Mouse (Mus musculus): ENCODE measurements around the gene Ip6k1.

Gene Ip6k1

GRCm38 (mm10) chr9:108035331-108036156 lies 33.2 kb downstream of the Ip6k1 start:
- Histone ChIP-seq H3K36me3 (ENCODE audit: control insufficient read depth, insufficient read depth, low read length, poor library complexity, severe bottlenecking) (peaks cover 14% of the 10 kb centered on the region), H3K27me3 (ENCODE audit: control insufficient read depth, insufficient read depth, low read length, poor library complexity, severe bottlenecking) (no peaks in the 10 kb centered on the region)
- peak; percentile 67 for DNase-seq (ENCODE audit: low read depth, low spot score)

DNA sequence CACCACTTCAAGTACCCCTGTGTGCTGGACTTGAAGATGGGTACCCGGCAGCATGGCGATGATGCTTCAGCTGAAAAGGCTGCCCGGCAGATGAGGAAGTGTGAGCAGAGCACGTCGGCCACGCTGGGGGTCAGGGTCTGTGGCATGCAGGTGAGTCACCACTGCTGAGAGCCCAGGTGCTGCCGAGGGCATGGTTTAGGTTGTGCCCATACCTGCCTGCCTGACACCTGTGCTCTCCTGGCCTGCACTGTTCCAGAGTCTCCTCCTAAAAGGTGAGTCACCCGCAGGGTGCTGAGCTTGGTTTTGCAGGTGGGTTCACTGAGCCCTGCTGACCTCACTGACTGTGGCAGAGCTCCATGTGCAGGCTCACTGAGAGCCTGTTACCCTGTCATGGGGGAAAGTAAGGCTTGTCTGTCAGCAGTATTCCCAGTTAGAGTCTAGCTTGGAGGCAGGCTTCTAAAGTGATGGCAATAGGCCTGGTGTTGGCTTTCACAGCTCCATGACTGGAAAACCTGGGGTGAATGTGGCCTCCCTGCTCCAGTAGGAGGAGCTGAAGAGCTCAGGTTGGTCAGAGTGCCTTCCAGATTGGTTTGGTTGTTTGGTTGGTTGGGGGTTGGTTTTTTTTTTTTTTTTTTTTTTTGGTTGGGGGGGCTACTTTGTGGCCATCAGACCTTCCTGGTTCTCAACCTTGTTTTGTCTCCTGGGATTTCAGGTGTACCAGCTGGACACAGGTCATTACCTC lies 42.6 kb downstream of the Ip6k1 start:
- H3K36me3 ChIP-seq (ENCODE audit: control insufficient read depth, insufficient read depth, low read length, poor library complexity, severe bottlenecking): peaks cover 7% of the 10 kb centered on the region

DNA sequence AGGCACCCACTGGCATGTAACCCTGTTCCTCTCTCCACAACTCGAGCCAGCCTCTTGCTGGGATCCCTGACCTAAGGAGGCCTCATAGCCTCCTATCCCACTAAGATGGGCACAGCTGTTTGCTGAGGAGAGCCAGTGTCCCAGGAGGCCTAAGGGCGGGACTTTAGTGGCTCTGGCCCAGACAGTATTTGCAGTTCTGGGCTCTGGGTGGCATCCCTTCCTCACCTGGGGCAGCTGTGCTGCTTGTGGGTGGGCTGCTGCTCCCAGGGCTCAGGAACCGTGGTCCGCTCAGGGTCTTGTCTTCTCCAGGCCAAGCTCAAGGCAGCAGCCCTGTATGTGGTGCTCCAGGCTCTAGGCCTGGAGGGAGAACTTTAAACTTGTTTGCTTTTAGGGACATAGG lies 44.3 kb downstream of the Ip6k1 start:
- Histone ChIP-seq H3K27me3 (ENCODE audit: control insufficient read depth, insufficient read depth, low read length, poor library complexity, severe bottlenecking) (no peaks in the 10 kb centered on the region), H3K36me3 (ENCODE audit: control insufficient read depth, insufficient read depth, low read length, poor library complexity, severe bottlenecking) (peaks cover 6% of the 10 kb centered on the region)
- DNase-seq (ENCODE audit: low read depth, low spot score): no peak

More for the DNA sequence above, 42.6 kb downstream of the Ip6k1 start:
- H3K27me3 ChIP-seq (ENCODE audit: control insufficient read depth, insufficient read depth, low read length, poor library complexity, severe bottlenecking): no peaks in the 10 kb centered on the region
- no peak for DNase-seq (ENCODE audit: low read depth, low spot score)

DNA sequence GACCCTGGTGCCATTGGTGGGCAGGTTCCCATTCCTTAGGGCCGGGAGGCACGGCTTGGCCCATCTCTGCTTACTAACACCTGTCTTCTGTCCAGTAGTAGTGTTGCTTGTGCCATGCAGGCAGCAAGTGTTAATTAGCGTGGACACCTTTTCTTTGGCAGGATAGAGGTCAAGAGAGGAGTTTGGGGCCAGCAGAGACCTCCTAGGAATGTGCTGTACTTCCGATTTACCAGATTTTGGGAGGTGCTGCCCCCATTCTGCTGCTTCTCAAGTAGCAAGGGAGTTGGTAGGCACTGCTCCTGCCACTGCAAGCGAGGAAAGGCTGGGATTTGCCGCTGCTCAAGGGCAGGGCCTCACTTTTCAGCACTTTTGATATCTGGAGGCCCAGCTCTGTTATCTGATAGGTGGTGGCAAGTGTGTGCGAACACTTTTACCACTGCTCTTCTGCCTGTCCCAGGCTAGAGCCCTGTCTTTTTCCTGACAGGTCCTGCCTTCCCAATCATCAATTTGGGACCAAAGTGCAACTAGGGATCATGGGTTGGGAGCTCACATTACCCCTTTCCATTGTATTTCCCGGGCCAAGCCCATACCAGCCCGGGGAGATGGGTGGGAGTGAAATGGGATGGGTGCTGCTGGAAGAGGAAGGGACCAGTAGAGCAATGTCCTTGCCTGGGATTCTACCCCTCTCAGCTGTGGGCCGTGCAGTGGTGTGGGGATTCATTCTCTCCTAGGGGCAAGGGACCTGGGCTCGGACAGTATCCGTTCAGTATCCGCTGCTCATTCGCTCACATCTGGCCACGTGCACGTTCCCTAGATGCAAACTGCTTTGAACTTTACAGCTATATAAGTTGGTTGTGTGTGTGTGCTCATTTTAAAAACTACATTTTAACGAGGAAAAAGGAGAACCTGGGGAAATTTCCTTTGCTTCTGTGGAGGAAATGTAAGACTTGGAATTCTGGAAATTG lies 45.6 kb downstream of the Ip6k1 start:
- Histone ChIP-seq H3K27me3 (ENCODE audit: control insufficient read depth, insufficient read depth, low read length, poor library complexity, severe bottlenecking) (no peaks in the 10 kb centered on the region), H3K36me3 (ENCODE audit: control insufficient read depth, insufficient read depth, low read length, poor library complexity, severe bottlenecking) (peaks cover 8% of the 10 kb centered on the region)
- no peak for DNase-seq (ENCODE audit: low read depth, low spot score)

- no peak for DNase-seq (ENCODE audit: low read depth, low spot score)
- no peaks in the 10 kb centered on the region for H3K27me3 ChIP-seq (ENCODE audit: control insufficient read depth, insufficient read depth, low read length, poor library complexity, severe bottlenecking)
- H3K36me3 ChIP-seq (ENCODE audit: control insufficient read depth, insufficient read depth, low read length, poor library complexity, severe bottlenecking): peaks cover 8% of the 10 kb centered on the region
These were observed 46.3 kb downstream of the Ip6k1 start for GRCm38 (mm10) chr9:108048566-108048955.

GRCm38 (mm10) chr9:108049016-108049455 lies 46.7 kb downstream of the Ip6k1 start, which contains the start of gene Gmppb:
Gmppb (plus strand) TSS chr9:108049242.
- peak; percentile 98 for DNase-seq (ENCODE audit: low read depth, low spot score)
- H3K36me3 ChIP-seq (ENCODE audit: control insufficient read depth, insufficient read depth, low read length, poor library complexity, severe bottlenecking): peaks cover 8% of the 10 kb centered on the region
- H3K27me3 ChIP-seq (ENCODE audit: control insufficient read depth, insufficient read depth, low read length, poor library complexity, severe bottlenecking): no peaks in the 10 kb centered on the region

DNA sequence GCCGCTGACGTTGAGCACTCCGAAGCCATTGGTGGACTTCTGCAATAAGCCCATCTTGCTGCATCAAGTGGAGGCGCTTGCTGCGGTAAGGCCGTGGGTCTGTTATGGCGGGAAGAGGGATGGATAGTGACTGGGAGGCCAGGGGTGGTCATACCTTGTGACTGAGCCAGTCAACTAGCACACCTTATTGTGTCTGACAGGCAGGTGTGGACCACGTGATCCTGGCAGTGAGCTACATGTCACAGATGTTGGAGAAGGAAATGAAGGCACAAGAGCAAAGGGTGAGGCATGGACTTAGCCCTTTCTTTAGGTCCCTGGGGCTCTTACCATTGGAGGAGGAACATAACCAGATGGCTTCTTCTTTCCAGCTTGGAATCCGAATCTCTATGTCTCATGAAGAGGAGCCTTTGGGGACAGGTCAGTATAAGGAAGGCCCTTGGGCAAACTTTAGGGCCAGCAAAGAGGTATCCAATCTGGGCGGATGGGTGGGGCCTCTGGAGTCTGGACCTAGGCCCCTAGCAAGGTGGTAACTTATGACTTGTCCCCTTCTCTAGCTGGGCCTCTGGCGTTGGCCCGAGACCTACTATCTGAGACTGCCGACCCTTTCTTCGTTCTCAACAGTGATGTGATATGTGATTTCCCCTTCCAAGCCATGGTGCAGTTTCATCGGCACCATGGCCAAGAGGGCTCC lies 47.4 kb downstream of the Ip6k1 start:
- peaks cover 8% of the 10 kb centered on the region for H3K36me3 ChIP-seq (ENCODE audit: control insufficient read depth, insufficient read depth, low read length, poor library complexity, severe bottlenecking)
- no peaks in the 10 kb centered on the region for H3K27me3 ChIP-seq (ENCODE audit: control insufficient read depth, insufficient read depth, low read length, poor library complexity, severe bottlenecking)
- DNase-seq (ENCODE audit: low read depth, low spot score): no peak

- peaks cover 5% of the 10 kb centered on the region for H3K36me3 ChIP-seq (ENCODE audit: control insufficient read depth, insufficient read depth, low read length, poor library complexity, severe bottlenecking)
- no peaks in the 10 kb centered on the region for H3K27me3 ChIP-seq (ENCODE audit: control insufficient read depth, insufficient read depth, low read length, poor library complexity, severe bottlenecking)
- no peak for DNase-seq (ENCODE audit: low read depth, low spot score)
These were observed 49.1 kb downstream of the Ip6k1 start for GRCm38 (mm10) chr9:108051184-108051930.

DNA sequence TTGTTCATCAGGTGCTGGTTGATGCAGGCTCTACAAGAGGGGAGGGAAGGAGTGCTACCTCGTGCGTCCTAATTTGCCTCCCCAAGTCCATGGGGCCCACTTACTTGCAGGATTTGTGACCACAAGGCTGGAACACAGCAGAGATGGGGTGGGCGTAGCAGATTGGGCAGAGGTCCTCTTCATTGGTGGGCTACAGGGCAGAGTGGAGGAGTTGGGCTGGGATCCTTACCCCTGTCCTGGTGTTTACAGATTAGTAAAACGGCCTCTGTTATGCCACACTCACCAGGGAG lies 49.6 kb downstream of the Ip6k1 start:
- H3K27me3 ChIP-seq (ENCODE audit: control insufficient read depth, insufficient read depth, low read length, poor library complexity, severe bottlenecking): no peaks in the 10 kb centered on the region
- DNase-seq (ENCODE audit: low read depth, low spot score): no peak

DNA sequence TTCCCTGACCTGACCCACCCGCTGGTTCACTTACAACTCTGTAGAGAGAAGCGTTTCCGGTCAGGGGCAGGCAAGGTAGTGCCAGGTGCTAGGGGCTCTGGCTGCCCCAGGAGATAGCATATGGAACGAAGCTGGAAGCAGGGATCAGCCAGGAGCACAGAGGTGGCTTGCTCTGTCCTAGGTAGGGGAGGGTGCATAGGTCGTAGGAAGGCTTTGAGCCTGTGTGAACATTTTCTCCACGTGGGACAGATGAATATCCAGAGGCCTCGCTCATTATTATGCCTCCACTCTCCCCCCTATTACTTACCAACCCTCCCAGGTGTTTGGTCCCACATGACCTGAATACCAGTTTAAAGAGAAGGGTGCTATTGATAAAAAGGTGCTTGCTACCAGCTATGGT lies 50.1 kb downstream of the Ip6k1 start:
- Histone ChIP-seq H3K36me3 (ENCODE audit: control insufficient read depth, insufficient read depth, low read length, poor library complexity, severe bottlenecking) (peaks cover 8% of the 10 kb centered on the region), H3K27me3 (ENCODE audit: control insufficient read depth, insufficient read depth, low read length, poor library complexity, severe bottlenecking) (no peaks in the 10 kb centered on the region)
- no peak for DNase-seq (ENCODE audit: low read depth, low spot score)

More for the DNA sequence above, 49.6 kb downstream of the Ip6k1 start:
- H3K36me3 ChIP-seq (ENCODE audit: control insufficient read depth, insufficient read depth, low read length, poor library complexity, severe bottlenecking): peaks cover 8% of the 10 kb centered on the region

DNA sequence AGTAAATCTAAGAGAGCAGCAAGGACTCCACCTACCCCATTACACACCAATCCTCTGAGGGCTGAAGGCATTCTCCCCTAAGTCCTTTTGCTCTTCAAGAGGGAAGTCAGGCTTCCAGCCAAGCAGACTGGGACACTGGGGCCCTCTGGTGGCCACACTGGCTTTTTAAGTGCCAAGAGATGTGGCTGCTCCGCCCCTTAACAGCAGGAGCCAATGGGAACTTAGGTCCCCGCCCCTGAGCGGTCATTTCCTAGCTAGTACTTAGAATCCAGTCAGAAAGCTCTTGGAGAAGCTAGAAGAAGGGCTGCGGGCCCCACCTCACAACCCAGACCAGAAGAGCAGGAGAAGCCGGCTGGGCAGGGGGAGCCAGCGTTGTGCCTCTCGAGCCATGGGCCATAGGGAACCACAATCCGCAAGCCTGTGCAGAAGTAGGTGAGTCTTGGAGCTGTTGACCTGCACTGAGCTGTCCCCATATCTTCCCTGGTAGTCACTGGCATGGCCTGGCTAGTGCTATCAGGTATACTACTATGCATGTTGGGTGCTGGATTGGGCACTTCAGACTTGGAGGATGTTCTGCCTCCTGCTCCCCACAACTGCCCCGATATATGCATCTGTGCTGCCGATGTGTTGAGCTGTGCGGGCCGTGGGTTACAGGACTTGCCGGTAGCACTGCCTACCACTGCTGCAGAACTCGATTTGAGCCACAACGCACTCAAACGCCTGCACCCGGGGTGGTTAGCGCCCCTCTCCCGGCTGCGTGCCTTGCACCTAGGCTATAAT lies 50.8 kb downstream of the Ip6k1 start, which contains the start of gene Amigo3:
Gene Amigo3 (plus strand): TSS at position 275 of the 780 bp plus-strand sequence.
- Histone ChIP-seq H3K27me3 (ENCODE audit: control insufficient read depth, insufficient read depth, low read length, poor library complexity, severe bottlenecking) (no peaks in the 10 kb centered on the region), H3K36me3 (ENCODE audit: control insufficient read depth, insufficient read depth, low read length, poor library complexity, severe bottlenecking) (peaks cover 8% of the 10 kb centered on the region)
- DNase-seq (ENCODE audit: low read depth, low spot score): peak; percentile 97

GRCm38 (mm10) chr9:108053665-108054225 lies 51.4 kb downstream of the Ip6k1 start:
- peaks cover 10% of the 10 kb centered on the region for H3K36me3 ChIP-seq (ENCODE audit: control insufficient read depth, insufficient read depth, low read length, poor library complexity, severe bottlenecking)
- DNase-seq (ENCODE audit: low read depth, low spot score): no peak
- no peaks in the 10 kb centered on the region for H3K27me3 ChIP-seq (ENCODE audit: control insufficient read depth, insufficient read depth, low read length, poor library complexity, severe bottlenecking)

Measured in splenic B cell, adult 2 months (primary cell).